Mouse (Mus musculus) adrenal gland, postnatal 4 days (tissue): ENCODE results near the gene Mblac2. TPM values are rescaled to one million over a fixed set of nuclear protein-coding genes. Genes with fewer than 3 reads are reported as not detected.

Experiments
- DNase-seq, 2 experiments: peaks; one replicate each; pipeline ENCODE4 v3.0.0; 2021 to 2022; ENCODE audit warnings: low spot score in 2 of 2, mixed read lengths in 2 of 2
- total RNA-seq, 2 experiments: library from RNA; stranded (reverse); gene quantifications; 2 replicates each; pipeline ENCODE4 v1.2.3; 2021

The Mblac2 gene
- total RNA-seq, 2 experiments from 2014 or later = 9.7 to 10.4 TPM

- DNase-seq = no peak
These were observed 90.0 kb downstream of the Mblac2 start for GRCm38 (mm10) chr13:81801121-81801520.

Other genes with a start within 250 kb of the Mblac2 start
- 1 to 10 TPM; 2.1 to 3.2 TPM for gene Adgrv1, start 78.2 kb upstream of the Mblac2 start, total RNA-seq
- 10 to 100 TPM; 23.6 to 24.9 TPM for gene Lysmd3, start 53.7 kb upstream of the Mblac2 start, total RNA-seq
- gene Polr3g, start 328 bp upstream of the Mblac2 start, total RNA-seq = 1 to 10 TPM; 5.6 to 9.1 TPM
- 100 to 1,000 TPM; 175 to 177 TPM for gene Cetn3, start 71.7 kb downstream of the Mblac2 start, total RNA-seq